Mouse (Mus musculus) erythroblast, embryonic 14.5 days (primary cell): Measurements from ENCODE around the gene Dcaf15.

ENCODE experiments used
- GATA1 ChIP-seq: IDR thresholded peaks from 2 replicates; pipeline ENCODE4 v1.6.1; 2012; ENCODE audit warnings: low read length, inconsistent platforms, mixed read lengths
- TAL1 ChIP-seq: IDR thresholded peaks from 3 replicates; pipeline ENCODE4 v1.6.1; 2012; ENCODE audit warnings: low read length, inconsistent platforms, mixed read lengths

DNA sequence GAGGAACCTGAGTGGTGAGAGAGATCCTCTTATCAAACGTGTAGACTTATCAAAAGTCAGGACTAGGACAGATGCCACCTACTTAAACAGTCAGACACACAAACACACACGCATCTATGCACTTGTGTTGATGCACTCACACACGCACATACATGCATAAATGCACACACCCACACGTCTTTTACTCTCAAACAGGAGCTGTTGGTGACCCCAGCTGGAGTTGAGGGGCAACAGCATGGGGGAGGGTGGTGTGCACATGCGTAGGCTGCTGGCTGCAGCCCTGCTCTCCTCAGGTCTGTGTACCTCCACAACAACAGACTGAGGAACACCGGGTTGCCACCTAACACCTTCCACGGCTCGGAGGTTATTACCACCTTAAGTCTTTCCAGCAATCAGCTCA lies 23.7 kb upstream of the Dcaf15 start:
- no peak for TF ChIP-seq TAL1
- no peak for TF ChIP-seq GATA1
